Mouse (Mus musculus): ENCODE measurements around the gene Pacsin2.

GRCm38 (mm10) chr15:83478096-83478495 is 13.7 kb upstream of the Pacsin2 start:
- no peak for TF ChIP-seq CTCF (IDR thresholded peaks at IDR 0.05; ENCODE audit: low read depth)
- TF ChIP-seq EP300 (IDR thresholded peaks at IDR 0.05; ENCODE audit: low read depth), result no peak

All from liver, postnatal 0 days (tissue).